Mouse (Mus musculus): ENCODE results near the gene Gucy2e.

DNA sequence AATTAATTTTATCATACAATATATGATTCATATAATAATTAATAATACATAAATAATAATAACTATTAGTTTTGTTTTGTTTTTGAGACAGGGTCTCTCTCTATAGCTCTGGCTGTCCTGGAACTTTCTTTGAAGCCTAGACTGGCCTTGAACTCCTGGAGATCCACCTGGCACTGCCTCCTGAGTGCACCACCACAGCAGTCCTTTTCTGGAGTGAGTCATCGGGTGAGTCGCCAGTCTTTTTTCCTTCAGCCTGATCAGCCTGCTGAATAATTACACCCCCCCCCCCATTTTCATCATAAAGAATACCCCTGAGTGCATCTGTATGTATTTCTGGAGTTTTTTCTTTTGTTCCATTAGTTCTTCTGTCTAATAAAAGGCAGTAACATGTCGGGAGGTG, 12.3 kb upstream of the Gucy2e start:
- TF ChIP-seq CTCF (IDR thresholded peaks at IDR 0.05; ENCODE audit: borderline replicate concordance, control insufficient read depth, extremely low read depth, insufficient read depth, low read length, poor library complexity): no peak
- no peak for TF ChIP-seq POLR2A (IDR thresholded peaks at IDR 0.05; ENCODE audit: control insufficient read depth, extremely low read depth, insufficient read depth, low read length, poor library complexity)

Data from thymus, adult 2 months (tissue).